ENCODE assay signal across 8 mouse cellular contexts in the genomic region with DNA sequence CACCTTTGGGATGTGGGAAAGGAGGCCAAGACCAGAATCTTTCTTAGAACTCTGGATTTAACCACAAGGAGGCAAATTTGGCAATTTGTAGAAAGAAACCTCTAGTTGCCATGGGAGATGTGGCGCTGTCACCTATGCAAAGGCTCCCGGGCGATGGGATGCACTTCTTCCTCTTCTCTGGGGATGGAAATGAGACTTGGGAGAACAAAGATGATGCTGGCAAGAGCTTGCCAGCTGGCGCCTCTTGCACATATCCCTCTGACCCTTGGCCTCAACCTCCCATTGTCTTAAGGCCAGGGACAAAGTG. TPM values are rescaled to one million over a fixed set of nuclear protein-coding genes. Genes with fewer than 3 reads are reported as not detected.
DNase-seq lines count a peak whose midpoint lies in the region; ATAC-seq and TF ChIP-seq lines count a peak whose summit lies in the region.

No protein-coding gene starts in this region.

- TF ChIP-seq POLR2A in limb, embryonic 14.5 days (IDR thresholded peaks at IDR 0.05; ENCODE audit: borderline replicate concordance, extremely low read depth, insufficient read depth, insufficient read length), result no peak

- no peak for TF ChIP-seq CTCF in lung, embryonic 14.5 days (IDR thresholded peaks at IDR 0.05; ENCODE audit: low read depth)

- H3K9ac ChIP-seq in lung, embryonic 14.5 days, result peak overlapping the region; percentile 52; the same call in 1 of the 2 replicates
- H3K9ac ChIP-seq in forebrain, embryonic 11.5 days (ENCODE audit: low read length), result peak overlapping the region; percentile 70
- peak overlapping the region; percentile 67 for H3K9ac ChIP-seq in limb, embryonic 14.5 days (ENCODE audit: low read depth, low read length, severe bottlenecking)

- DNase-seq in lung, embryonic 14.5 days, result peak; percentile 8
- no peak for DNase-seq in lung, postnatal 14 days
- no peak for DNase-seq in forebrain, embryonic 11.5 days (ENCODE audit: low spot score)
- DNase-seq in limb, embryonic 14.5 days (ENCODE audit: low spot score), result no peak
- peak; percentile 40 for DNase-seq in retina, postnatal 1 day
- no peak for DNase-seq in gastrocnemius, postnatal 10 days
- no peak for DNase-seq in natural killer cell, adult 2 months (ENCODE audit: low spot score in 2 of 2)
- no peak for DNase-seq in spleen, adult 12 weeks (ENCODE audit: low spot score)

- no peak for ATAC-seq in lung, embryonic 14.5 days (ENCODE audit: insufficient read depth)
- no peak for ATAC-seq in forebrain, embryonic 11.5 days (replicated peaks; ENCODE audit: low FRiP score)
- ATAC-seq in limb, embryonic 14.5 days (ENCODE audit: low FRiP score, low read depth), result no peak

- no peak overlapping the region for H3K27ac ChIP-seq in lung, embryonic 14.5 days (ENCODE audit: low read depth)
- no peak overlapping the region for H3K27ac ChIP-seq in forebrain, embryonic 11.5 days (ENCODE audit: low read depth, low read length)
- no peak overlapping the region for H3K27ac ChIP-seq in limb, embryonic 14.5 days (replicated peaks; ENCODE audit: low read depth, low read length)

- H3K9me3 ChIP-seq in lung, embryonic 14.5 days (ENCODE audit: low read depth, low read length), result no peaks in the 10 kb centered on the region
- H3K9me3 ChIP-seq in forebrain, embryonic 11.5 days (ENCODE audit: control insufficient read depth, low read length), result no peaks in the 10 kb centered on the region
- H3K9me3 ChIP-seq in limb, embryonic 14.5 days (ENCODE audit: control insufficient read depth, low read length), result no peaks in the 10 kb centered on the region

- peak overlapping the region; percentile 84 for H3K4me2 ChIP-seq in lung, embryonic 14.5 days
- H3K4me2 ChIP-seq in forebrain, embryonic 11.5 days (ENCODE audit: low read depth, low read length, severe bottlenecking), result peak overlapping the region; percentile 69
- peak overlapping the region; percentile 85 for H3K4me2 ChIP-seq in limb, embryonic 14.5 days (replicated peaks; ENCODE audit: low read depth, low read length, severe bottlenecking)

- 26% methylated on average over 4 of the region's 4 CpGs for WGBS in lung, embryonic 14.5 days
- WGBS in forebrain, embryonic 11.5 days, result 6% methylated on average over 4 of the region's 4 CpGs
- WGBS in limb, embryonic 14.5 days, result 17% methylated on average over 4 of the region's 4 CpGs

- H3K27me3 ChIP-seq in lung, embryonic 14.5 days (ENCODE audit: insufficient read depth, low read length), result peaks cover 13% of the 10 kb centered on the region
- peaks cover 5% of the 10 kb centered on the region; the same call in 1 of the 2 replicates for H3K27me3 ChIP-seq in forebrain, embryonic 11.5 days (ENCODE audit: control insufficient read depth, insufficient read depth, low read length)
- H3K27me3 ChIP-seq in limb, embryonic 14.5 days (ENCODE audit: control insufficient read depth, insufficient read depth, low read length), result peaks cover 10% of the 10 kb centered on the region; the same call in 1 of the 2 replicates

- no peaks in the 10 kb centered on the region for H3K4me1 ChIP-seq in lung, embryonic 14.5 days (ENCODE audit: insufficient read depth)
- H3K4me1 ChIP-seq in forebrain, embryonic 11.5 days (replicated peaks; ENCODE audit: control insufficient read depth, insufficient read depth, low read length), result no peaks in the 10 kb centered on the region
- H3K4me1 ChIP-seq in limb, embryonic 14.5 days (ENCODE audit: control insufficient read depth, insufficient read depth, low read length), result no peaks in the 10 kb centered on the region

- H3K4me3 ChIP-seq in lung, embryonic 14.5 days (ENCODE audit: low read depth, low read length), result peak overlapping the region; percentile 62
- peak overlapping the region; percentile 59 for H3K4me3 ChIP-seq in forebrain, embryonic 11.5 days (ENCODE audit: low read depth, low read length)
- peak overlapping the region; percentile 59 for H3K4me3 ChIP-seq in limb, embryonic 14.5 days (replicated peaks; ENCODE audit: low read length)

- no peaks in the 10 kb centered on the region for H3K36me3 ChIP-seq in lung, embryonic 14.5 days (ENCODE audit: insufficient read depth)
- no peaks in the 10 kb centered on the region for H3K36me3 ChIP-seq in forebrain, embryonic 11.5 days (ENCODE audit: control insufficient read depth, insufficient read depth, low read length)
- H3K36me3 ChIP-seq in limb, embryonic 14.5 days (ENCODE audit: control insufficient read depth, insufficient read depth, low read length), result no peaks in the 10 kb centered on the region

RNA-seq across cellular contexts. Expression of gene Myo16, which starts 0.7 kb away (rescaled TPM):
- polyA plus RNA-seq in lung, embryonic 14.5 days (2014; fragmentation: Nextera tagmentation; extraction: Ambion mirVana), result 0.70 and 1.2 TPM in 2 replicates
- polyA plus RNA-seq in forebrain, embryonic 11.5 days (2014; fragmentation: Nextera tagmentation; extraction: Ambion mirVana), result 1.3 and 1.6 TPM in 2 replicates
- polyA plus RNA-seq in limb, embryonic 14.5 days (2012; rRNA removed), result 0.98 and 1.2 TPM in 2 replicates
- polyA plus RNA-seq in limb, embryonic 14.5 days (2014; fragmentation: Nextera tagmentation; extraction: Ambion mirVana), result 0.55 and 0.59 TPM in 2 replicates
- total RNA-seq in gastrocnemius, postnatal 10 days (2021), result 1 to 10 TPM; 3.9 to 5.3 TPM

Comparison
In these comparisons a context has a peak if more than half of its experiments do, and no peak if none do; other contexts are left out.
1. DNase-seq: peak in lung, embryonic 14.5 days (single experiment) and retina, postnatal 1 day (single experiment); none in lung, postnatal 14 days (single experiment), forebrain, embryonic 11.5 days (single experiment), limb, embryonic 14.5 days (single experiment), gastrocnemius, postnatal 10 days (single experiment), natural killer cell, adult 2 months (0 of 2) and spleen, adult 12 weeks (single experiment).
2. Peak in every context shown above with its lines, with median percentiles within 50 percentile points of each other: H3K4me2 ChIP-seq, H3K4me3 ChIP-seq and H3K9ac ChIP-seq.